Mouse (Mus musculus) liver, embryonic 13.5 days (tissue): ENCODE data around the gene Chst7. TPM values are rescaled to one million over a fixed set of nuclear protein-coding genes. Genes with fewer than 3 reads are reported as not detected.

Experiments used
- ATAC-seq: fragments of 200-750 bp; cut with Nextera tagmentation; 2 replicates; pipeline ENCODE4 v1.8.0; 2017; ENCODE audit warnings: low read depth, mild to moderate bottlenecking, moderate number of reproducible peaks, moderate library complexity
- DNase-seq: peaks from one replicate; pipeline ENCODE4 v3.0.0; 2022
- H3K27ac ChIP-seq: fragments of 300-500 bp; sonication (generic); 2 replicates; pipeline ENCODE4 v1.5.1; 2015; ENCODE audit warnings: moderate library complexity, mild to moderate bottlenecking, inconsistent platforms
- H3K27me3 ChIP-seq: fragments of 300-500 bp; sonication (generic); 2 replicates; pipeline ENCODE4 v1.6.1; 2015; ENCODE audit warnings: mild to moderate bottlenecking, inconsistent platforms
- H3K36me3 ChIP-seq: fragments of 300-500 bp; sonication (generic); 2 replicates; pipeline ENCODE4 v1.6.1; 2015; ENCODE audit warnings: mild to moderate bottlenecking, inconsistent platforms
- H3K4me1 ChIP-seq: fragments of 300-500 bp; sonication (generic); replicated peaks from 2 replicates; pipeline ENCODE4 v1.6.1; 2015; ENCODE audit warnings: inconsistent platforms
- H3K4me2 ChIP-seq: fragments of 300-500 bp; sonication (generic); 2 replicates; pipeline ENCODE4 v1.6.1; 2015; ENCODE audit warnings: inconsistent platforms, mild to moderate bottlenecking, moderate library complexity
- H3K4me3 ChIP-seq: fragments of 300-500 bp; sonication (generic); replicated peaks from 2 replicates; pipeline ENCODE4 v1.5.1; 2015; ENCODE audit warnings: mild to moderate bottlenecking, inconsistent platforms
- H3K9ac ChIP-seq: fragments of 300-500 bp; sonication (generic); 2 replicates; pipeline ENCODE4 v1.6.1; 2015; ENCODE audit warnings: mild to moderate bottlenecking, inconsistent platforms
- H3K9me3 ChIP-seq: fragments of 300-500 bp; sonication (generic); replicated peaks from 2 replicates; pipeline ENCODE4 v1.6.1; 2016; ENCODE audit warnings: inconsistent platforms
- WGBS: fragments of 180-500 bp; shearing (Covaris S2); methylation state at CpG from one replicate; pipeline ENCODE4 v1.1.7; 2015; ENCODE audit not compliant: insufficient replicate concordance; 5-methylcytosine and 5-hydroxymethylcytosine counted together
- polyA plus RNA-seq: library from polyadenylated mRNA; unstranded; fragments of >200 nt; fragmentation: Nextera tagmentation; extraction: Ambion mirVana; gene quantifications from 2 replicates; pipeline ENCODE4 v1.2.1, GENCODE M21; 2015

Gene Chst7
- polyA plus RNA-seq, 1 experiment from 2014 or later: 1.0 TPM

GRCm38 (mm10) chrX:20129466-20129865, 70.1 kb downstream of the Chst7 start:
- Histone ChIP-seq H3K4me2 (no peak overlapping the region), H3K9me3 (no peaks in the 10 kb centered on the region), H3K4me1 (no peaks in the 10 kb centered on the region), H3K4me3 (no peak overlapping the region), H3K9ac (no peak overlapping the region), H3K27me3 (no peaks in the 10 kb centered on the region), H3K27ac (no peak overlapping the region), H3K36me3 (no peaks in the 10 kb centered on the region)
- DNase-seq: no peak
- WGBS: 42% methylated on average over 1 of the region's 1 CpGs
- no peak for ATAC-seq

Other genes with a start within 250 kb of the Chst7 start
- gene Slc9a7, start 232.2 kb downstream of the Chst7 start, polyA plus RNA-seq: 0.21 and 0.38 TPM in 2 replicates